Mouse (Mus musculus): Measurements from ENCODE around the gene Llgl2. TPM values are rescaled to one million over a fixed set of nuclear protein-coding genes. Genes with fewer than 3 reads are reported as not detected.

Gene Llgl2
- polyA plus RNA-seq, 1 experiment from 2014 or later = 4.9 TPM

DNA sequence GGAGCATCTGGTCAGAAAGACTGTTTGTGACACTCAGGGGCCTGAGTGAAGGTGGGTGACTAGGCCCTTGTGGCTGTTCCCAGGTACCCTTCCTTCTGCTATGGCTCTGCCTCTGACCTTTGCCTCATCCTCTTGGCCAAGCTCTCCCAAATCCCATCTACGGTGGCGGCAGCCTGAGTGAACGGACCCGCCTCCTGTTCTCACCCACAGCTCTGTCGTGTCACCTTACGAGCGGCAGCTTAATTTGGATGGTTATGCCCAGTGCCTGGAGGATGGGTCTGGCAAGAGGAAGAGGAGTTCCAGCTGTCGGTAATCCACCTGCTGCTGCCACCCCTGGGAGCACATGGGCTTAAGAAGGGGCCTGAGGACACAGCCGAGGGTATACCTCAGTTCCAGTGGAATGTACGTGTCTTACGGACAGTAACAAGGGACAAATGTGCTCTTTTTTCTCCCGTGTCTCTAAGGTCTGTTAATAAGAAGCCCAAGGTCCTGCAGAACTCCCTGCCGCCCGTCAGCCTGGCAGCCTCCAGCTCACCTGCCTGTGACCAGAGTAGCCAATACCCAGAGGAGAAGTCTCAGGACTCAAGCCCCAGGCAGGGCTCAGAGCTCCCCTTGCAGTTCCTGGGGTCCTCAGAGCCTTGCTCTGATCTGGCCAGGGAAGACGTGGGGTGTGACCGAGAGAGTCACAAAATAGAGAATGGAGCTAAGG, 3.8 kb upstream of the Llgl2 start:
- Histone ChIP-seq H3K4me2 (ENCODE audit: low read depth, low read length) (no peak overlapping the region), H3K36me3 (replicated peaks; ENCODE audit: control insufficient read depth, insufficient read depth, low read depth, low read length) (peaks cover 6% of the 10 kb centered on the region; the same call in 1 of the 2 replicates), H3K9me3 (replicated peaks; ENCODE audit: control insufficient read depth, low read length) (no peaks in the 10 kb centered on the region), H3K4me3 (ENCODE audit: low read depth, low read length) (no peak overlapping the region), H3K4me1 (ENCODE audit: control insufficient read depth, insufficient read depth, low read length) (no peaks in the 10 kb centered on the region), H3K27me3 (ENCODE audit: control insufficient read depth, insufficient read depth, low read length) (peaks cover 10% of the 10 kb centered on the region), H3K27ac (replicated peaks; ENCODE audit: low read depth, low read length) (no peak overlapping the region), H3K9ac (replicated peaks; ENCODE audit: low read length) (no peak overlapping the region)
- WGBS = 91% methylated on average over 16 of the region's 16 CpGs
- ATAC-seq (replicated peaks; ENCODE audit: insufficient number of reproducible peaks, low FRiP score, low TSS enrichment, low read depth) = no peak
- no peak for DNase-seq (ENCODE audit: low spot score)

DNA sequence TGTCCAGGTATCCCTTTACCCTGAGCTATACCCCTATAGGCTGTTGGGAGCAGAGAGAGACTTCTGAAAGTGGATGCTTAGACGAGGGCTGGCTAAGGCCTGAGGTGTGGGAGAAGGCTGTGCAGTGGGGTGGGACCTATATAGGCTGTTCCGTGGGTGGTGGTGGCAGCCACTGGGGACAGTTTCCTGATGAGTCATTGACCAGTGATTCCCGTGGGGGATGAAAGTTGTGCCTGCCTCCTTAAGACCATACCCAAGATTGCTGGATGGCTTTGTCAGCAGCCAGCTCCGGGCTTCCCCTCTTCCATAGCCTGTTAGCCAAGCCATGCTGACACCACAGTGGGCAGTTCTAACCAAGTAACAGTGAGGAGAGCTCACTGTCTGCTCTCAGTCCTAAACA, 2.8 kb upstream of the Llgl2 start:
- Histone ChIP-seq H3K4me2 (ENCODE audit: low read depth, low read length) (no peak overlapping the region), H3K4me3 (ENCODE audit: low read depth, low read length) (no peak overlapping the region), H3K27me3 (ENCODE audit: control insufficient read depth, insufficient read depth, low read length) (peaks cover 11% of the 10 kb centered on the region), H3K27ac (replicated peaks; ENCODE audit: low read depth, low read length) (no peak overlapping the region), H3K36me3 (replicated peaks; ENCODE audit: control insufficient read depth, insufficient read depth, low read depth, low read length) (peaks cover 6% of the 10 kb centered on the region; the same call in 1 of the 2 replicates), H3K9me3 (replicated peaks; ENCODE audit: control insufficient read depth, low read length) (no peaks in the 10 kb centered on the region), H3K9ac (replicated peaks; ENCODE audit: low read length) (no peak overlapping the region), H3K4me1 (ENCODE audit: control insufficient read depth, insufficient read depth, low read length) (no peaks in the 10 kb centered on the region)
- no peak for ATAC-seq (replicated peaks; ENCODE audit: insufficient number of reproducible peaks, low FRiP score, low TSS enrichment, low read depth)
- DNase-seq (ENCODE audit: low spot score) = no peak
- WGBS = 89% methylated on average over 4 of the region's 4 CpGs

DNA sequence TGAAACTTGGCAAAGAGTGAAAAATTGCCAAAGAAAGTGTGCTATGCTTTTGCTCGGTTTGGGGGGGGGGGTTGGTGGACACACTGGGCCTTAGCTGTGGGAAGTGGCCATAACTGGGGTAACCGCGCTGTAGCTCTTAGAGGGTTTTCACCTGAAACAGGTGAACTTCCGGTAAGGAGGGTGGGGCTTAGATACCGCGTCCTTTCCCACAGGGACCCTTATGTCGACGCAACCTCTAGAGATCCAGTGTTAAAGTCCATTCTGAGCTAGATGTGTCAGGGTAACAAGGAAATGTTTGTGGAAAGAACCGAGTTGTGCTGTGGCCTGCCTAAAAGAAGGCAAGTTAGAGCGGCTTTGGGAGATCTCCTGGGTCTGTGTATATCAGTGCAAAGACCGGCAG, 964 bp downstream of the Llgl2 start:
- Histone ChIP-seq H3K4me3 (ENCODE audit: low read depth, low read length) (peak overlapping the region; percentile 65), H3K9ac (replicated peaks; ENCODE audit: low read length) (peak overlapping the region; percentile 61; the same call in 1 of the 2 replicates), H3K27me3 (ENCODE audit: control insufficient read depth, insufficient read depth, low read length) (peaks cover 13% of the 10 kb centered on the region), H3K4me1 (ENCODE audit: control insufficient read depth, insufficient read depth, low read length) (no peaks in the 10 kb centered on the region), H3K36me3 (replicated peaks; ENCODE audit: control insufficient read depth, insufficient read depth, low read depth, low read length) (peaks cover 6% of the 10 kb centered on the region; the same call in 1 of the 2 replicates), H3K27ac (replicated peaks; ENCODE audit: low read depth, low read length) (no peak overlapping the region), H3K4me2 (ENCODE audit: low read depth, low read length) (peak overlapping the region; percentile 96), H3K9me3 (replicated peaks; ENCODE audit: control insufficient read depth, low read length) (no peaks in the 10 kb centered on the region)
- ATAC-seq (replicated peaks; ENCODE audit: insufficient number of reproducible peaks, low FRiP score, low TSS enrichment, low read depth) (no peak), DNase-seq (ENCODE audit: low spot score) (no peak)
- WGBS = 11% methylated on average over 11 of the region's 11 CpGs

DNA sequence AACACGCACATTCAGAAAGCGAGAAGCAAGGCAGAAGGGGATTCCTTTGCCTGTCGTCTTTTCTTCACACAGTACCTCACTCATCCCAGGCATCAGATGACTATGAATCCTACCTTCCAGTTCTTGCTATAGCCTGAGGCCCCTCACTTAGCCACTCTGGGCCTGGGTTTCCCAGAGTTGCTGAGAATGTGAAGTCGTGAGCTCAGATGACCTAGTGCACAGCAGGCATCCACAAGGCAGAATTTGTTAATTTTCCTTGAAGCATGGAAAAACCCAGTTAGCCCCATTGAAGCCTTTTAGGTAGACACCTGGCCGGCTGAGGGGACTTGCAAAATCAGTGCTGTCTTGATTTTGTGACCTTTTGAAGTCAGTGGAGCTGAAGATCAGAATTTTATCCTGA, 2.6 kb downstream of the Llgl2 start:
- WGBS = 40% methylated on average over 5 of the region's 5 CpGs
- Histone ChIP-seq H3K27ac (replicated peaks; ENCODE audit: low read depth, low read length) (no peak overlapping the region), H3K4me2 (ENCODE audit: low read depth, low read length) (no peak overlapping the region), H3K4me3 (ENCODE audit: low read depth, low read length) (no peak overlapping the region), H3K9ac (replicated peaks; ENCODE audit: low read length) (no peak overlapping the region), H3K27me3 (ENCODE audit: control insufficient read depth, insufficient read depth, low read length) (peaks cover 13% of the 10 kb centered on the region), H3K36me3 (replicated peaks; ENCODE audit: control insufficient read depth, insufficient read depth, low read depth, low read length) (no peaks in the 10 kb centered on the region), H3K9me3 (replicated peaks; ENCODE audit: control insufficient read depth, low read length) (no peaks in the 10 kb centered on the region), H3K4me1 (ENCODE audit: control insufficient read depth, insufficient read depth, low read length) (no peaks in the 10 kb centered on the region)
- no peak for ATAC-seq (replicated peaks; ENCODE audit: insufficient number of reproducible peaks, low FRiP score, low TSS enrichment, low read depth)
- DNase-seq (ENCODE audit: low spot score) = no peak

DNA sequence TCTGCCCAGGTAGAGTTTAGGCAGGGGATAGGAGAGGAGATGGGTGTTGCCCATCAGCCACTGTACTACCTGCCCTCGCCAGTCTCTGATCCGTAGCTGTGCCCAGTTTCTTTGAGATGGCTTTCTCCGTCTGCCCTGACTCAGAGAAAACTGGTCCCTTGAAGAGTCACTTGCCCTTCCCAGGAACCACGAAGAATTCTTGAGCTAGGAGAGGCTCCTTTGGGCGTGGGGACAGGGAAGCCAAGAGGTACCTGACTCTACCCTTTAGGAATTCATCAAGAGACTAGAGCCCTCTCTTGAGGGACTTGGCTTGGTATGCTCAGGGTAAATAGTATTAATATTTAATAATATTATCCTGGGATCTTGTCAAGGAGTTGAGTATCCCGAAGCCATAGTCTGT, 3.8 kb downstream of the Llgl2 start:
- Histone ChIP-seq H3K4me1 (ENCODE audit: control insufficient read depth, insufficient read depth, low read length) (peaks cover 3% of the 10 kb centered on the region; the same call in 1 of the 2 replicates), H3K4me2 (ENCODE audit: low read depth, low read length) (no peak overlapping the region), H3K4me3 (ENCODE audit: low read depth, low read length) (no peak overlapping the region), H3K9me3 (replicated peaks; ENCODE audit: control insufficient read depth, low read length) (no peaks in the 10 kb centered on the region), H3K27ac (replicated peaks; ENCODE audit: low read depth, low read length) (no peak overlapping the region), H3K27me3 (ENCODE audit: control insufficient read depth, insufficient read depth, low read length) (peaks cover 13% of the 10 kb centered on the region), H3K36me3 (replicated peaks; ENCODE audit: control insufficient read depth, insufficient read depth, low read depth, low read length) (no peaks in the 10 kb centered on the region), H3K9ac (replicated peaks; ENCODE audit: low read length) (no peak overlapping the region)
- ATAC-seq (replicated peaks; ENCODE audit: insufficient number of reproducible peaks, low FRiP score, low TSS enrichment, low read depth) = no peak
- no peak for DNase-seq (ENCODE audit: low spot score)
- WGBS = 86% methylated on average over 6 of the region's 6 CpGs

DNA sequence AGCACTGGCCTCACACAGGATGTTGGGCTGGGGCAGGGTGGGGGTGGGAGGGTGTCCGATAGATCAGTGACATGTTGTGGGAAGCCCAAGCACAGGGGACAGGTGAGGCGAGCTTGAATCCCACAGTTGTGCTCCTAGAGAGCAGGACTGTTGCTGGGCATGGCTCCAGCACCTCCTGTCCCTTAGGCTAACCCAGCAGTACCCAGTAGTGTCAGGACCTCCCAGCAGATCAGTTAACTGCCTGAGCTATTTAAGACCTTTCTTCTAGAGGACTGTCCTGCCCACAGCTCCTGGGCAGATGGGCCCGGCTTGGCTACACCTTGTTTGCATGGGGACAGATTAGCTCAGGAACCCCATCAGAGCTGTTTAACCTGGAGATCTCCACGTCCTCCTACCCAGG, 5.2 kb downstream of the Llgl2 start:
- H3K9me3 ChIP-seq (replicated peaks; ENCODE audit: control insufficient read depth, low read length) = no peaks in the 10 kb centered on the region
- DNase-seq (ENCODE audit: low spot score) (no peak), ATAC-seq (replicated peaks; ENCODE audit: insufficient number of reproducible peaks, low FRiP score, low TSS enrichment, low read depth) (no peak)
- H3K4me1 ChIP-seq (ENCODE audit: control insufficient read depth, insufficient read depth, low read length) = peaks cover 5% of the 10 kb centered on the region
- H3K27me3 ChIP-seq (ENCODE audit: control insufficient read depth, insufficient read depth, low read length) = peaks cover 12% of the 10 kb centered on the region
- 55% methylated on average over 4 of the region's 4 CpGs for WGBS
- no peaks in the 10 kb centered on the region for H3K36me3 ChIP-seq (replicated peaks; ENCODE audit: control insufficient read depth, insufficient read depth, low read depth, low read length)
- H3K27ac ChIP-seq (replicated peaks; ENCODE audit: low read depth, low read length) = no peak overlapping the region
- H3K4me3 ChIP-seq (ENCODE audit: low read depth, low read length) = no peak overlapping the region
- H3K9ac ChIP-seq (replicated peaks; ENCODE audit: low read length) = no peak overlapping the region
- H3K4me2 ChIP-seq (ENCODE audit: low read depth, low read length) = no peak overlapping the region

DNA sequence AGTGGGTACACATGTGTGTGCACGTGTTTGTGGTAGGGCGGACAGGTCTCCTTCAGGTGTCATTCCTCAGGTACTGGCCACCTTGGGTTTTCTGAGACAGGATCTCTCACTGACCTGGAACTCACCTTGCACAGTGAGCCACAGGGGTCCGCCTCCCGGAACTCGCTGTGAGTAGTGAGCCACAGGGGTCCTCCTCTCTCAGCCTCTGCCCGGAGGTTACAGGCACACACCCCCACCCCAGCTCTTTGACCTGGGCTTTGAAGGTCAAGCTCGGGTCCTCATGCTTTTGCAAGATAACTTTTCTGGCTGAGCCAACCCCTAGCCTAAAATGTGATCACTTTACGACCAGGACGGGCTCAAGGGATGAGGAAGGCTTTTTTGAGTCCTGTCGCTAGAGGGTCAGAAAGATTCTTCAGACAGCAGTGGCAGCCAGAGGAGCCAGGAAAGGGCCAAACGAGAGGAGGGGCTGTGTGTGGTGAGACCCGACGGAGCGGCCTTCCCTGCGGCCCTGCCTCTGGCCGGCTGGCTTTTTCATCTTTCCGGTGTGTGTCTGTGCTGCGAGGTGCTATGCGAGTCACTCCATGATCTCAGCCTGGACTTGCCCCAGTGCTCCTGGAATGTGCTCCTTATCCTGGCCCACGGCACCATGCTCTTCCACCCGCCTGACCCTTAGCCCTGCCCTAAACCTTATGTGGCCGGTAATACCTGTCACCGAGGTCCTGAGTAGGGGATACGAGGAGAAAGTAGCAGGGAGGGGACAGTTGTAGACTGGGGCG, 6.9 kb downstream of the Llgl2 start:
- no peak overlapping the region for H3K4me2 ChIP-seq (ENCODE audit: low read depth, low read length)
- H3K27me3 ChIP-seq (ENCODE audit: control insufficient read depth, insufficient read depth, low read length) = 0 out of 2 replicates have a peak, but pooled peaks cover 3% of the 10 kb centered on the region
- peaks cover 5% of the 10 kb centered on the region for H3K4me1 ChIP-seq (ENCODE audit: control insufficient read depth, insufficient read depth, low read length)
- H3K9me3 ChIP-seq (replicated peaks; ENCODE audit: control insufficient read depth, low read length) = no peaks in the 10 kb centered on the region
- 18% methylated on average over 25 of the region's 25 CpGs for WGBS
- no peak overlapping the region for H3K9ac ChIP-seq (replicated peaks; ENCODE audit: low read length)
- no peaks in the 10 kb centered on the region for H3K36me3 ChIP-seq (replicated peaks; ENCODE audit: control insufficient read depth, insufficient read depth, low read depth, low read length)
- no peak for DNase-seq (ENCODE audit: low spot score)
- no peak overlapping the region for H3K4me3 ChIP-seq (ENCODE audit: low read depth, low read length)
- ATAC-seq (replicated peaks; ENCODE audit: insufficient number of reproducible peaks, low FRiP score, low TSS enrichment, low read depth) = no peak
- H3K27ac ChIP-seq (replicated peaks; ENCODE audit: low read depth, low read length) = no peak overlapping the region

DNA sequence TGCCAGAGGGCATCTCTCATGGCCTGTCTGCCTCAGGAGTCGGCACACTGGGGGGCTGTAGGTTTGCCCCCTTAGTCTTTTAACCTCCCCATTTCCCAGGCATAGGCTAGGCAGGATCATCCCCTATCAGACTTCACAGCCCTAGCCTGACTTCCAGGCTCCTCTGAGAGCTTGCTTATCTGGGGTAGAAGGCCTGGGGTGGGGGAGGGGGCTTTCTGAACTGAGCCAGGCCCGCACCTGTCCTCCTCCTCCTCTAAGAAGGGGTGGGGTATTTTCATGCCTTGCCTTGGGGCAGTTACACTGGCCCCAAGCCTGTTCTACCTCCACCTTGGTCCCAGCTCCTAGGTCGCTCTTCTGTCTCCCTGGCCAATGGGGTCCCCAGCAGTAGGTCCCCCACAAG, 7.7 kb downstream of the Llgl2 start:
- DNase-seq (ENCODE audit: low spot score) (no peak), ATAC-seq (replicated peaks; ENCODE audit: insufficient number of reproducible peaks, low FRiP score, low TSS enrichment, low read depth) (no peak)
- Histone ChIP-seq H3K36me3 (replicated peaks; ENCODE audit: control insufficient read depth, insufficient read depth, low read depth, low read length) (no peaks in the 10 kb centered on the region), H3K4me2 (ENCODE audit: low read depth, low read length) (no peak overlapping the region), H3K4me1 (ENCODE audit: control insufficient read depth, insufficient read depth, low read length) (peaks cover 5% of the 10 kb centered on the region), H3K27ac (replicated peaks; ENCODE audit: low read depth, low read length) (no peak overlapping the region), H3K9ac (replicated peaks; ENCODE audit: low read length) (no peak overlapping the region), H3K9me3 (replicated peaks; ENCODE audit: control insufficient read depth, low read length) (no peaks in the 10 kb centered on the region), H3K4me3 (ENCODE audit: low read depth, low read length) (no peak overlapping the region), H3K27me3 (ENCODE audit: control insufficient read depth, insufficient read depth, low read length) (no peaks in the 10 kb centered on the region)
- 37% methylated on average over 3 of the region's 3 CpGs for WGBS

Measured in embryonic facial prominence, embryonic 11.5 days (tissue).